Mouse (Mus musculus): ENCODE measurements around the gene Myrfl.

DNA sequence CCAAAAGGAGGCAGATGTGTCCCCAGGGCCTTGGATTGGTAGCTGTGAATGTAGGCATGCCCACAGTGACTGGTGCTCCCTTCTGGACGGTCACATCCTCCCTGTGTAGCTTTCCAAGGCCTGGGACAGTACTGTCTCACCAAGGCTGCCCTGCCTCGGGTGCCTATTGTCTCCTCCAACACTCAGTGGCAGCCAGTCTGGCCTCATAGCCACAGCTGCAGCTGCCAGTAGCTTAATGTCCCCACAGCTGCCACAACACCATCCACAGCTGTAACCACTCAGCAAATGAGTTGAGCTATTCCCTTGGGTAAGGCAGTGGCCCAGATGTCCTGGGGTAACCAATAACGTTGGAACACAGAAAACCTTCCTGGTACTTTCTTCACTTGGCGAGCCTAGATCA is 68.6 kb downstream of the Myrfl start:
- TF ChIP-seq CTCF (IDR thresholded peaks at IDR 0.05; ENCODE audit: borderline replicate concordance, control insufficient read depth, extremely low read depth, insufficient read depth, low read length, poor library complexity) (no peak), POLR2A (IDR thresholded peaks at IDR 0.05; ENCODE audit: control insufficient read depth, extremely low read depth, insufficient read depth, low read length, poor library complexity) (no peak)
